Mouse (Mus musculus) kidney, embryonic 16.5 days (tissue): ENCODE measurements around the gene Naa38. TPM values are rescaled to one million over a fixed set of nuclear protein-coding genes. Genes with fewer than 3 reads are reported as not detected.
A peak's percentile ranks its signal among the peaks of the same experiment; 100 is the strongest.

ENCODE experiments used
- ATAC-seq: fragments of 200-750 bp; cut with Nextera tagmentation; 2 replicates; pipeline ENCODE4 v1.8.0; 2017; ENCODE audit warnings: moderate TSS enrichment; ENCODE audit not compliant: low FRiP score, low TSS enrichment
- H3K27ac ChIP-seq: fragments of 300-500 bp; sonication (generic); 2 replicates; pipeline ENCODE4 v1.5.1; 2014; ENCODE audit warnings: low read length
- H3K27me3 ChIP-seq: fragments of 300-500 bp; sonication (generic); 2 replicates; pipeline ENCODE4 v1.6.1; 2014; ENCODE audit warnings: low read length, control low read depth, mixed read lengths; ENCODE audit not compliant: insufficient read depth
- H3K36me3 ChIP-seq: fragments of 300-500 bp; sonication (generic); 2 replicates; pipeline ENCODE4 v1.6.1; 2014; ENCODE audit warnings: low read length, control low read depth, mixed read lengths; ENCODE audit not compliant: insufficient read depth
- H3K4me1 ChIP-seq: fragments of 300-500 bp; sonication (generic); 2 replicates; pipeline ENCODE4 v1.6.1; 2014; ENCODE audit warnings: low read length, control low read depth, mixed read lengths; ENCODE audit not compliant: insufficient read depth
- H3K4me2 ChIP-seq: fragments of 300-500 bp; sonication (generic); replicated peaks from 2 replicates; pipeline ENCODE4 v1.6.1; 2014; ENCODE audit warnings: low read depth, low read length
- H3K4me3 ChIP-seq: fragments of 300-500 bp; sonication (generic); 2 replicates; pipeline ENCODE4 v1.5.1; 2014; ENCODE audit warnings: mild to moderate bottlenecking, low read length
- H3K9ac ChIP-seq: fragments of 300-500 bp; sonication (generic); replicated peaks from 2 replicates; pipeline ENCODE4 v1.6.1; 2014; ENCODE audit warnings: low read length
- H3K9me3 ChIP-seq: fragments of 300-500 bp; sonication (generic); 2 replicates; pipeline ENCODE4 v1.6.1; 2016; ENCODE audit warnings: low read length, control low read depth
- WGBS: fragments of 180-500 bp; shearing (Covaris S2); extraction: QIAGEN DNeasy Blood & Tissue Kit; methylation state at CpG from one replicate; pipeline ENCODE4 v1.1.7; 2014; 5-methylcytosine and 5-hydroxymethylcytosine counted together
- polyA plus RNA-seq: library from polyadenylated mRNA; unstranded; fragments of >200 nt; fragmentation: Nextera tagmentation; extraction: Ambion mirVana; gene quantifications from 2 replicates; pipeline ENCODE4 v1.2.1, GENCODE M21; 2015

Naa38 gene
- polyA plus RNA-seq, 1 experiment from 2014 or later: 150 TPM

- peak within 1 kb of the TSS; percentile 99 for H3K27ac ChIP-seq
- no peaks in the 10 kb centered on the region for H3K27me3 ChIP-seq
- peak within 1 kb of the TSS; percentile 97 for H3K4me2 ChIP-seq
- peak within 1 kb of the TSS; percentile 81 for H3K4me3 ChIP-seq
- no peaks in the 10 kb centered on the region; the same call in 1 of the 2 replicates for H3K36me3 ChIP-seq
- no peaks in the 10 kb centered on the region for H3K9me3 ChIP-seq
- ATAC-seq: no peak
- H3K9ac ChIP-seq: peak within 1 kb of the TSS; percentile 97
- peaks cover 46% of the 10 kb centered on the region for H3K4me1 ChIP-seq
- WGBS: 26% methylated on average over 12 of the region's 12 CpGs
Observed at GRCm38 (mm10) chr11:69413221-69414181, 18.2 kb downstream of the Naa38 start, which contains the start of gene Kdm6b. TSS of gene Kdm6b (minus strand) at chr11:69413675.

- H3K36me3 ChIP-seq: no peaks in the 10 kb centered on the region; the same call in 1 of the 2 replicates
- peak overlapping the region; percentile 99 for H3K27ac ChIP-seq
- peak overlapping the region; percentile 97 for H3K4me2 ChIP-seq
- H3K9ac ChIP-seq: peak overlapping the region; percentile 97
- H3K4me3 ChIP-seq: peak overlapping the region; percentile 81
- no peaks in the 10 kb centered on the region for H3K27me3 ChIP-seq
- H3K4me1 ChIP-seq: peaks cover 51% of the 10 kb centered on the region
- H3K9me3 ChIP-seq: no peaks in the 10 kb centered on the region
- no peak for ATAC-seq
- 18% methylated on average over 4 of the region's 4 CpGs for WGBS
Observed at GRCm38 (mm10) chr11:69414421-69415326, 19.4 kb downstream of the Naa38 start.

GRCm38 (mm10) chr11:69415327-69415667 lies 20.0 kb downstream of the Naa38 start:
- ATAC-seq: peak; percentile 20
- WGBS: 0% methylated on average over 3 of the region's 3 CpGs
- Histone ChIP-seq H3K4me2 (peak overlapping the region; percentile 97), H3K27ac (peak overlapping the region; percentile 99), H3K4me1 (peaks cover 57% of the 10 kb centered on the region), H3K9me3 (no peaks in the 10 kb centered on the region), H3K4me3 (peak overlapping the region; percentile 81), H3K36me3 (no peaks in the 10 kb centered on the region; the same call in 1 of the 2 replicates), H3K27me3 (no peaks in the 10 kb centered on the region), H3K9ac (peak overlapping the region; percentile 97)

- WGBS: 0% methylated on average over 17 of the region's 25 CpGs
- Histone ChIP-seq H3K4me1 (peaks cover 63% of the 10 kb centered on the region), H3K9me3 (no peaks in the 10 kb centered on the region), H3K4me3 (peak overlapping the region; percentile 81), H3K36me3 (no peaks in the 10 kb centered on the region; the same call in 1 of the 2 replicates), H3K27ac (peak overlapping the region; percentile 99), H3K9ac (peak overlapping the region; percentile 97), H3K4me2 (peak overlapping the region; percentile 97), H3K27me3 (peaks cover 4% of the 10 kb centered on the region)
- ATAC-seq: no peak
Observed at GRCm38 (mm10) chr11:69415668-69416451, 20.6 kb downstream of the Naa38 start.

- H3K36me3 ChIP-seq: no peaks in the 10 kb centered on the region; the same call in 1 of the 2 replicates
- no peaks in the 10 kb centered on the region for H3K9me3 ChIP-seq
- WGBS: 1% methylated on average over 4 of the region's 4 CpGs
- peak overlapping the region; percentile 81 for H3K4me3 ChIP-seq
- H3K9ac ChIP-seq: peak overlapping the region; percentile 97
- H3K4me1 ChIP-seq: peaks cover 68% of the 10 kb centered on the region
- peaks cover 10% of the 10 kb centered on the region for H3K27me3 ChIP-seq
- H3K4me2 ChIP-seq: peak overlapping the region; percentile 97
- H3K27ac ChIP-seq: peak overlapping the region; percentile 99
- no peak for ATAC-seq
Observed at GRCm38 (mm10) chr11:69416509-69416908, 21.2 kb downstream of the Naa38 start.

GRCm38 (mm10) chr11:69416921-69417448 lies 21.7 kb downstream of the Naa38 start:
- peak overlapping the region; percentile 97 for H3K4me2 ChIP-seq
- H3K4me3 ChIP-seq: peak overlapping the region; percentile 81
- no peak for ATAC-seq
- H3K27ac ChIP-seq: peak overlapping the region; percentile 99
- WGBS: 7% methylated on average over 8 of the region's 8 CpGs
- peak overlapping the region; percentile 55 for H3K9ac ChIP-seq
- H3K27me3 ChIP-seq: peaks cover 15% of the 10 kb centered on the region
- no peaks in the 10 kb centered on the region; the same call in 1 of the 2 replicates for H3K36me3 ChIP-seq
- H3K9me3 ChIP-seq: no peaks in the 10 kb centered on the region
- peaks cover 66% of the 10 kb centered on the region for H3K4me1 ChIP-seq

GRCm38 (mm10) chr11:69417449-69418384 lies 22.4 kb downstream of the Naa38 start:
- Histone ChIP-seq H3K4me2 (peak overlapping the region; percentile 97), H3K27me3 (peaks cover 22% of the 10 kb centered on the region), H3K9ac (peak overlapping the region; percentile 80), H3K4me1 (peaks cover 58% of the 10 kb centered on the region), H3K27ac (peak overlapping the region; percentile 99), H3K4me3 (peak overlapping the region; percentile 81), H3K9me3 (no peaks in the 10 kb centered on the region), H3K36me3 (no peaks in the 10 kb centered on the region; the same call in 1 of the 2 replicates)
- under 1% methylated on average over 39 of the region's 39 CpGs for WGBS
- peak; percentile 32 for ATAC-seq
